In genomic region chr5:137532808-137533116, GRCm38 (mm10) we compare ENCODE assay signal across 7 mouse cellular contexts. TPM values are rescaled to one million over a fixed set of nuclear protein-coding genes. Genes with fewer than 3 reads are reported as not detected.
DNase-seq lines count a peak whose midpoint lies in the region; ATAC-seq and TF ChIP-seq lines count a peak whose summit lies in the region.

No protein-coding gene starts in this region.

- peak; percentile 23 for DNase-seq in retina, adult 2 months (ENCODE audit: low read depth, low spot score)
- no peak for DNase-seq in retina, postnatal 1 day
- DNase-seq in stomach, postnatal 0 days (ENCODE audit: low spot score) = no peak
- no peak for DNase-seq in c-Kit-positive CD71-positive TER-119-positive erythroid progenitor cells, embryonic 14.5 days (ENCODE audit: low spot score)
- no peak for DNase-seq in retina, embryonic 14.5 days (ENCODE audit: low spot score)

- peak overlapping the region; percentile 97 for H3K27ac ChIP-seq in forebrain, embryonic 12.5 days
- H3K27ac ChIP-seq in liver, embryonic 12.5 days = peak overlapping the region; percentile 81
- H3K27ac ChIP-seq in stomach, postnatal 0 days (replicated peaks) = peak overlapping the region; percentile 94

- peak overlapping the region; percentile 71 for H3K4me3 ChIP-seq in forebrain, embryonic 12.5 days (replicated peaks)
- H3K4me3 ChIP-seq in liver, embryonic 12.5 days = peak overlapping the region; percentile 92
- H3K4me3 ChIP-seq in stomach, postnatal 0 days (ENCODE audit: low read depth, low read length) = peak overlapping the region; percentile 78

- H3K4me1 ChIP-seq in forebrain, embryonic 12.5 days = peaks cover 24% of the 10 kb centered on the region
- peaks cover 50% of the 10 kb centered on the region for H3K4me1 ChIP-seq in liver, embryonic 12.5 days
- H3K4me1 ChIP-seq in stomach, postnatal 0 days (replicated peaks; ENCODE audit: control insufficient read depth, insufficient read depth) = peaks cover 2% of the 10 kb centered on the region

- no peaks in the 10 kb centered on the region for H3K9me3 ChIP-seq in forebrain, embryonic 12.5 days
- no peaks in the 10 kb centered on the region for H3K9me3 ChIP-seq in liver, embryonic 12.5 days (replicated peaks)
- H3K9me3 ChIP-seq in stomach, postnatal 0 days (ENCODE audit: control insufficient read depth, low read length) = no peaks in the 10 kb centered on the region

- 0% methylated on average over 12 of the region's 12 CpGs for WGBS in forebrain, embryonic 12.5 days
- under 1% methylated on average over 12 of the region's 12 CpGs for WGBS in liver, embryonic 12.5 days (ENCODE audit: insufficient replicate concordance)
- 0% methylated on average over 10 of the region's 12 CpGs for WGBS in stomach, postnatal 0 days

- H3K27me3 ChIP-seq in forebrain, embryonic 12.5 days = no peaks in the 10 kb centered on the region; the same call in 1 of the 2 replicates
- 0 out of 2 replicates have a peak, but pooled peaks cover 12% of the 10 kb centered on the region for H3K27me3 ChIP-seq in liver, embryonic 12.5 days (replicated peaks)
- no peaks in the 10 kb centered on the region for H3K27me3 ChIP-seq in stomach, postnatal 0 days (ENCODE audit: control insufficient read depth, insufficient read depth, low read length)

- TF ChIP-seq CTCF in stomach, postnatal 0 days (IDR thresholded peaks at IDR 0.05; ENCODE audit: low read depth) = no peak

- ATAC-seq in forebrain, embryonic 12.5 days (ENCODE audit: low FRiP score) = no peak
- ATAC-seq in liver, embryonic 12.5 days = peak; percentile 16
- peak; percentile 43 for ATAC-seq in stomach, postnatal 0 days (ENCODE audit: low FRiP score, low TSS enrichment)

- TF ChIP-seq EP300 in stomach, postnatal 0 days (optimal IDR thresholded peaks at IDR 0.05) = no peak

- peak overlapping the region; percentile 92 for H3K9ac ChIP-seq in forebrain, embryonic 12.5 days
- H3K9ac ChIP-seq in liver, embryonic 12.5 days = peak overlapping the region; percentile 95
- peak overlapping the region; percentile 86 for H3K9ac ChIP-seq in stomach, postnatal 0 days (ENCODE audit: low read length)

- H3K36me3 ChIP-seq in forebrain, embryonic 12.5 days (replicated peaks) = peaks cover 25% of the 10 kb centered on the region
- H3K36me3 ChIP-seq in liver, embryonic 12.5 days = peaks cover 29% of the 10 kb centered on the region
- peaks cover 21% of the 10 kb centered on the region for H3K36me3 ChIP-seq in stomach, postnatal 0 days (ENCODE audit: control insufficient read depth, insufficient read depth, low read length)

- peak overlapping the region; percentile 96 for H3K4me2 ChIP-seq in forebrain, embryonic 12.5 days
- peak overlapping the region; percentile 98 for H3K4me2 ChIP-seq in liver, embryonic 12.5 days
- peak overlapping the region; percentile 95 for H3K4me2 ChIP-seq in stomach, postnatal 0 days (replicated peaks; ENCODE audit: low read depth)

RNA-seq across cellular contexts. Expression of gene Epo, which starts 0.3 kb away (rescaled TPM):
- polyA plus RNA-seq in forebrain, embryonic 12.5 days (2016; fragmentation: Nextera tagmentation; extraction: Ambion mirVana) = 0.38 and 0.47 TPM in 2 replicates
- 1.7 and 2.3 TPM in 2 replicates for polyA plus RNA-seq in liver, embryonic 12.5 days (2016; fragmentation: Nextera tagmentation; extraction: Ambion mirVana)
- not detected in 2 replicates for polyA plus RNA-seq in stomach, postnatal 0 days (2015; fragmentation: Nextera tagmentation; extraction: Ambion mirVana)

RNA-seq across cellular contexts. Expression of gene Gnb2, which starts 0.5 kb away (rescaled TPM):
- 411 and 417 TPM in 2 replicates for polyA plus RNA-seq in forebrain, embryonic 12.5 days (2016; fragmentation: Nextera tagmentation; extraction: Ambion mirVana)
- 215 and 221 TPM in 2 replicates for polyA plus RNA-seq in liver, embryonic 12.5 days (2016; fragmentation: Nextera tagmentation; extraction: Ambion mirVana)
- polyA plus RNA-seq in stomach, postnatal 0 days (2015; fragmentation: Nextera tagmentation; extraction: Ambion mirVana) = 345 and 374 TPM in 2 replicates

RNA-seq across cellular contexts. Expression of gene Gigyf1, which starts 14.4 kb away (rescaled TPM):
- polyA plus RNA-seq in forebrain, embryonic 12.5 days (2016; fragmentation: Nextera tagmentation; extraction: Ambion mirVana) = 18.7 TPM in 2 replicates
- polyA plus RNA-seq in liver, embryonic 12.5 days (2016; fragmentation: Nextera tagmentation; extraction: Ambion mirVana) = 5.6 and 6.0 TPM in 2 replicates
- 5.2 and 6.0 TPM in 2 replicates for polyA plus RNA-seq in stomach, postnatal 0 days (2015; fragmentation: Nextera tagmentation; extraction: Ambion mirVana)

RNA-seq across cellular contexts. Expression of gene Actl6b, which starts 20.6 kb away (rescaled TPM):
- polyA plus RNA-seq in forebrain, embryonic 12.5 days (2016; fragmentation: Nextera tagmentation; extraction: Ambion mirVana) = 76.1 and 80.3 TPM in 2 replicates
- polyA plus RNA-seq in liver, embryonic 12.5 days (2016; fragmentation: Nextera tagmentation; extraction: Ambion mirVana) = not detected in 2 replicates
- 2.3 and 2.7 TPM in 2 replicates for polyA plus RNA-seq in stomach, postnatal 0 days (2015; fragmentation: Nextera tagmentation; extraction: Ambion mirVana)

RNA-seq across cellular contexts. Expression of gene Pop7, which starts 30.4 kb away (rescaled TPM):
- 61.6 and 62.1 TPM in 2 replicates for polyA plus RNA-seq in forebrain, embryonic 12.5 days (2016; fragmentation: Nextera tagmentation; extraction: Ambion mirVana)
- 48.4 and 55.3 TPM in 2 replicates for polyA plus RNA-seq in liver, embryonic 12.5 days (2016; fragmentation: Nextera tagmentation; extraction: Ambion mirVana)
- 37.9 and 39.9 TPM in 2 replicates for polyA plus RNA-seq in stomach, postnatal 0 days (2015; fragmentation: Nextera tagmentation; extraction: Ambion mirVana)
